Mouse (Mus musculus) CD8-positive naive resting alpha-beta T cell, adult 2 months (primary cell): ENCODE results near the gene Plcb1.

ENCODE experiments used
- DNase-seq, 2 experiments: peaks; one replicate each; pipeline ENCODE4 v3.0.0; 2022; ENCODE audit warnings: low read depth in 2 of 2, low spot score in 2 of 2

The Plcb1 gene

DNA sequence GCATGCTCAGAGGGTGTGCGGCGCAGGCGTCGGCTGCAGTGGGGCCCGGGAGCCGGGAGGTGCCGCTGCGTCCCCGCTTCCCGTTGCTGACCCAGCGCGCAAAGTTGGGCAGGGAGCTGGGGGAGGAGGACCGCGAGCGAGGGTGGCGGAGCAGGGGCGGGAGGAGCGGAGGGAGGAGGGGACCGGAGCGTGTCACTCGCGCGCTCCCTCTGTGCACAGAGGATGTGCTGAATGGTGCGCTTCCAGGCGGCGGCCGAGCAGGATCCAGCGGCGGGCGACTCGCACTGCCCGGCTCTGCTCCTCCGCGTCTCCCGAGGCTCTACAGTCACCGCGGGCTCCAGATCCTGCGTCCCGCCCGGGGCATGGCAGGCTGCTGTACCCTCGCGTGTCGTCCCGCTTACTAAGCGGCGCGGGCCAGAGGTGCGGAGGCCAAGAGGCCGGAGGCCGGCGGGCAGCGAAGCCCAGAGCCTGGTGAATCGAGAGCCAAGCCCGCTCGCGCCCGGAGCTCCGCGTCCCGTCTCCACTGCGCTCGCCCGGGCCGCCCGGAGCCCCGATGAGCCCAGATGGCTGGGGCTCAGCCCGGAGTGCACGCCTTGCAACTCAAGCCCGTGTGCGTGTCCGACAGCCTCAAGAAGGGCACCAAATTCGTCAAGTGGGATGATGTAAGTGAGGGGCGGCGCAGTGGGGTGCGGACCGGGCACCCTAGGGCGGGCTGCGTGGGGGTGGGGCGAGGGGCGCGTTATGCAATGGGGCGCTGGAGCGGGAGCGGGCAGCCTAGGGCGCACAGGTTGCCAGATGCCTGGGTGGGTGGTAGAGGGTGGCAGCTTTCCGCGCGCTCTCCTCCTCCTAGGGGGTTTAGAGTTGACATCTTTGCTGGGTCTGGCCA is at the start of gene Plcb1:
Gene Plcb1 (plus strand): TSS at position 98 of the 886 bp plus-strand sequence.
- no peak for DNase-seq

DNA sequence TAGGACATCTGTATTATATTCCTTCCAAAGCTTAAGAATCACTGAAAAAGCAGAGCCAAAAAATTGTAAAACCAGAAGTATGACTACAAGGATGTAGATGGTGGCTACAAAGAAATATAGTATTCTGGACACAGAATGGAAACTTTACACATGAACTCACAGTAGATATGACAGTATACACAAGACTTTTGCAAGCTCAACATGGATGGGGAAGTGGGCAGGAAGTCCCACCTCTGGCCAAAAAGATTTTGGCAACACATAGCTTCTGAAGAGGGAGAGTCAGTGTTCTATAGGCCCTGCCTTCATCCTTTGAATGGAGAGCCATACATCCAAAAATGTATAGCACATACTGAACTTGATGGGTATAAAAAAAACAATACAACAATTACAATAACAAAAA is 30.3 kb upstream of the Plcb1 start:
- no peak for DNase-seq

DNA sequence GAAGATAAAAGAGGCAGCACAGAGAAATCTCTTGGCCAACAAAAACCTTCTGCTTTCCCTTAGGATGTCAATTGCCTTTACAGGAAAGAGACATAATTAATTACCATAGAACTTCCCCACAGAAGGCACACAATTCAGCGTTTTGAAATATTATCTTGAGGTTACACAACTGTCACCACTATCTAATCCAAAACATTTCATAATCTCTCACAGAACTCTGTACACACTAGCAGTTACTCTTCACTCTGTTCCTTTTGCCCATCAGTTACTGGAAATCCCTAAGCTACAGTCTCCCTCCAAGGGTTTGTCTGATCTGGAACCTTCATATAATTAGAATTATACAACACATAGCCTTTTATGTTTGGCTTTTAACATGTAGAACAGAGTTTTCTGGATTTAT is 29.8 kb upstream of the Plcb1 start:
- no peak for DNase-seq

DNA sequence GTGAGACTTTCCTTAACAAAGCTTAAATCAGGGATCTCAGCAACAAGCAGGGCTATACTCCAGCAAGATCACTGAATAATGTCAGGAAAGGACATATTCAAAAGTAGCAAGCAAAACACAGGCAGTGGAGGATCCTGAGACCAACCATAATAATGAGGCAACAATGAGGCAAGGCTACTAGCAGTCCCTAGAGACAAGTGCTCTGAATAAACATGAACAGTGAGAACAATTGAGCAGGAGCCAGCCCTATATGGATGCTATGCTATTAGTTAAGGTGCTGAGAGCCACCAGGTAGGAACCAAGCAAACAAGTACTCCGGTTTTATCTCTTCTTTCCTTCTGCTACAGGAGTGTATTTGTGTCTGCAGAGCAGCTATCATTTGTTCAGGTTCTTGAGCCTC is 24.8 kb upstream of the Plcb1 start:
- DNase-seq: no peak

DNA sequence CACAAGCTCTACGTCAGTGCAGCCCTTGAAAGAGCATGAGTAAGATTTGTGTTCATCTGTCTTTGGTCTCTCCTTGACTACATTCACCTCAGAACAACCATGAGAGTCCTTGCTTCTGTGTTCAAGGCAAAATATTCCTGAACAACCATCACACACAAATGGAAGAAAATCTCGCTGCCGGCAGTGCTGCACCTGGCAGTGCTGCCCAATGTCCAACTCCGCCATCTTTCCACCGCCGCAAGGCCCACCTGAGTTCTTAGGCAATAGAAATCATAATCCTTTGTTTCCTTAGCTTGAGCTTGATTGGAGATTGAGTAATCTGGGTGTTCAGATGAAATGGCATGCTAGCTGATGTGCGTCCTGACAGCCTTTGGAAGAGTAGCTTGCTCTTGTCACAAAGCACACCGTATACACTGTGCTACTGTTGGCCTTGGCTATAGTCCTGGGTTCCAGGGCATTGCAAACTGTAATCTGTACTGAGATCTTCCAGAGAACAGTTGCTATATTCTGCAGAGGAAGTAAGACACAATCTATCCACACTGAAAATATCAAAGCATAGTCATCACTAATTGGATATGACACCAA is 22.4 kb upstream of the Plcb1 start:
- DNase-seq: no peak

DNA sequence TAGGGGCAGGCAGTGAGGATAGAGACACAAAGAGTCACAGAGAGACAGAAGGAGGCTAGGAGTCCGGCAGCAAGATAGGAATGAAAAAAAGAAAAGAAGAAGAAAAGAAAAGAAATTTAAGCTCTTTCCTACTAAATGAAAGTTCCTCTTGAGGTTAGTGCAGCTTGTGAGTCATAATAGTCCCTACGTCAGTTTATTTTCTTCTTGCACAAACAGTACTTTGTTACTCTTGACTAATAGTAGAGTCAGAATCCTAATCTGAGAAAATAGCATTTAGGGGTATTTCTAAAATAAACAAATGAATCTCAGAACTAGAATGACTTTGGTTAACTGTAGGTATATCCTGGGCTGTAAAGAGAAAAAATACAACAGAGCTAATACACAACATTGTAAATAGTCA is 21.4 kb upstream of the Plcb1 start:
- DNase-seq: no peak

DNA sequence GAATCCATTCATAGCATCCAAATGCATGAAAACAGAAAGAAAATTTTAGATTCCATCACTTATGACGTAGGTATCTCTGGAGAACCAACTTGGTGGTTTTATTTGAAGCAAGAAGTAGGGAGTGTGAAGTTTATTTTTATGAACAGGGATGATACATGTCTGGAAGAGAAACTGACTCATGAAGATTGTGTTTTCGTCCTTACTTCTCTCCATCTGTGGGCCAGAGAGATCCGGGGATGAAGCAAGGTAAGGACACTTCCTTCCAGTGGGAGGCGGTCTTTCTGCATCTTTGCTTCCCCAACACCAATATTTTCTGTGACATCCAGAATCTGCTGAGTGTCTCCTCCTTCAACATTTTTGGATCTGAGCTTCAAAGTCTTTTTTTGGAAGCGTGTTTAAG is 6.0 kb upstream of the Plcb1 start:
- DNase-seq: no peak

DNA sequence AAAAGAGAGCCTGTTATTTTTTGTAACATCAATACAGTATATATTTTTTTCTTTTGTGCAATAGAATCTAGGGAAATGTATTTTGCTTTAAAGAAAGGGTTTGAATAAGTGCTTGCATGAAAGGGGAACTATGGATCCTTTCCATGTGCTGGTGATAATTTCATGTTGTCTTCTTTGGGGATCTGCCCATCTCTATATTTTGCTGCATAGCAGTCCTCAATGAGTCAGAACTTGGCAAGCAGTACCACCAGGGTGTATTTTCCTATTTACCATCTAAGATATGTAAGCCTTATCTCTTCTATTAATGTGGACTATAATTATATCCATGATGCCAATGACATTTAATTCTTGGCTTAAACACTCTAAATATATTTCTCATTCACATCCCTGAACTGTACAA is 5.6 kb upstream of the Plcb1 start:
- DNase-seq: no peak

DNA sequence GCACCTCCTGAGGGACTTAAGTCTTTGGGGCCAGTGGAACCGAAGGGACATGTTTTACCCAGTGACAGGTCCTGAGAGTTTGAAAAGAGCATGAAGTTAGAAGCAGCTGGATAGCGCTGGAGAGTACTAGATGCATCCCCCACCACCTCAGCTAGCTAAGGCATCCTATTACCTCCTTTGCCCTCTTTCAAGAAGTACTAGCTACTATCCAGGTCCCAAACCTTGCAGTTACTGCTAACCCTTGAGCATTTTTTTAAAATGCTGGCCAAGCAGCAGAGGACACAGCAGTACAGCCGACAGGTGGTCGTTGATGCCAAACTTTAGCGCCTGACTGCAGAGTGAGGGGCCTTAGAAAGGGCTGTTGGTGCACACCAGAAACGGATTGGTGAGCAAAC is 986 bp downstream of the Plcb1 start:
- no peak for DNase-seq

DNA sequence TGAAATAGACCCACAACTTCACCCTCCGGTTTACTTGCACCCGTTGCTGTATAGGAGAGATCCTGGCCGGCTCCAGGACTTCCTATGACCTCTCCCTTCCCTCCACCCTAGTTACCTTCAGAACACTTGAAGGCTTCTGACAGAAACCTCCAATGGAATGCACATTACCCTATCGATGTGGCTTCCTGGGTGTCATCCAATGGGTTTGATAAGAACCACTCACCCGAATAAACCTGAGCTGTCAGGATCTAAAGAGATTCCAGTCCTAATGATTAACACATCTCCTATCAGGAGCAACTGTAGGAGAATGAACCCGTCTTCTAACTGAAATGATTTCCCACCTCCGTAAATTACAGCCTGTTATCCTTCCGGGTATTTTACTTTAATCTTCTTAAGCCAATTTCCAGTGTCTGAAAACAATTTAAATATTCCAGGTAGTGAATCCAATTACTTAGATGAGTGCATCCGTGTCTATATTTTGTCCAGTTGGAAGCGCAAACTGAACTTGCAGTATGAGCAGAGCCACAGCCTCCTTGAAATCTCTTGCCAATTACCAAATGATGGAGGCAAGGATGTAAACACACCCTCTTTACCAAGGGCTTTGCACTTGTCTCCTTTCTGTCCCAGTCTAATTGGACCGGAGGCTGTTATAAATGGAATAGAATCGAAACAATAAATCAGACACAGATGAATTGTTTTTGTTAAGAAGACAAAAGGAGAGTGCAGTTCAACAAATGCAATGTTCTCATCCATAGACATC is 1.6 kb downstream of the Plcb1 start:
- no peak for DNase-seq

DNA sequence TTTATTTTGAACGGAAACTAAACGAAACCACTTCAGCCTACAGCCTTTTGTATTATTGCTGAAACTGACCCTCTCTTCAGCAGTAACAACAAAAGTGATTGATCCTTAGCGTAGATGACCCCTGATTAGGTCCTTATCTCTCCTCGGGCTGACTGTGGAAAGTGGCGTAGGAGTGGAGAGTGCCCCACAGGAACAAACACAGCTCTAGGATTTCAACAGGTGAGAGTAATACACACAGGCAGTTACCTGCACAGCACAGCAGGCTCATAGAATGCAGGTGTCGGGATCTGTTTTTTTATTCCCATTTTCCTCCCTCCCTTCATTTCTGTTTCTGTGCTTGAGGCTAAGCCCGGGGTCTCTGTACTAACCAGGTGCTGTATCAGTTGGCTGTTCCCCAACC is 7.1 kb downstream of the Plcb1 start:
- no peak for DNase-seq

DNA sequence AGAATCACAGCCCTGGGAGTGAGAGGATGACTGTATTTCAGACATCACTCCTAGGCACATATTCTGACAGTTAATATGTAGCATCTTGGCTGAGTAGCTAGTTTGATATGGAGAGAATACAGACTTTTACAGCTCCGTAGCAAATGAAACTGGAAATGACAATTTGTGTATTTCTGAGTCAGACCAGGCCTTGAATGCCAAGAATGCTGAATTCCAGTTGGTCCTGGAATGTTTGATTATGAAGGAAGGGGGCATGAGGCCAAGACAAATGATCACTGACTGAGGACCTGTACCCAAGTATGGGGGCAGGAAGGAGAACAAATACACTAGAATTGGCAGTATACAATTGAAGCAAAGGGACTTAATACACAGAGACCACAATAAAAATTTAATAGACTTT is 14.4 kb downstream of the Plcb1 start:
- no peak for DNase-seq

DNA sequence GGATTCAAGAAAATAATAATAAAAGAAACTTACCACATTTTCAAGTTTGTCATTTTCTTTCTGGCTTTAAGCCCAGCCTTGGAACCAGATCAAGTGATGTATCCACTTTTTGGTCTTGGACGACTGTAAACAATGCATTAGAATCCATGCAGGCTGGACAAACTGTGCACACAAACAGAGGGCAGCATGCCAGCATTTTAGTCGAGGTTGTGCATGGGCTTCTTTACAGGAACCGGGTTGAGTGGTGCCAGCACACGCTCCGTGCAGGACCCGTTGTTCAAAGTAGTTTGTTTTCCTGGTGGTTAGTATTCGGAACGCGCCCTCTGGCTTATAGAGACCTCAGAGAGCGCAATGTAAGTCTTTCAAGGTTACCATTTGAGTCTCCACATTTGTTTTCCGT is 30.5 kb downstream of the Plcb1 start:
- no peak for DNase-seq

DNA sequence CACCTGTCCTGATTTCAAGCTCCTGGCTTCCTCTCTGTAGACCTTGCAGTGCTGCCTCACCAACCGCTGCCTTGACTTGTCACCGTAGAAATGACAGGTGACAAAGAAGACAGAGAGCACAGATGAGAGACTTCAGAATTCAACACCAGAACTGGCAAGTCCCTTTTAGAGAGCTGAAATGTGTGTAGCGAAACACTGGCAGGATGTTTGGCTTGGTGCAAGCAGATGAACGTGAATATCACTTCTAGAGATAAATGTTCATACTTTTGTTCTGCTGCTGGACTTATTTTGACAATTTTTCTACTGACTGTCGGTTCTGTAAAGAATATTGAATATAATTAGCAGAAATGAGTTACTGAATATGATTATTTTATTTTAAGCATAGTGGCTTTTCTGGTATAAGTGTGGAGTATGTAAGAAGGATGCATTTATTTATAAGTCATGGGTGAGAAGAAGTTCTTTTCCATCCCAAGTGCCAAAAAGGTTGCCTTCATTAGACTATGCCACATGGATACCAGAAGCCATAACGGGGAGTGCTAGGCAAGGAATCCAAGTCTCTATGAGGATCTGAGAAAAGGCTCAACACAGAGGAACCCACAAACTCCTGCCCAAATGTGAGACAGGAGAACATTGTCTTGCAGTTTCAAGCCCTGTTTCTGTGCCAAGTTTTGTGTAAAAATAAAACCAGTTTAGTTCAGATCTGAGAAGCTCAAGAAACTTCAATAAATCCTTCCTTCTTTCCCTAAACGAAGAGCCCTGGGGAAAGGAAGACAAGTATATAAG is 31.4 kb downstream of the Plcb1 start:
- DNase-seq: no peak

DNA sequence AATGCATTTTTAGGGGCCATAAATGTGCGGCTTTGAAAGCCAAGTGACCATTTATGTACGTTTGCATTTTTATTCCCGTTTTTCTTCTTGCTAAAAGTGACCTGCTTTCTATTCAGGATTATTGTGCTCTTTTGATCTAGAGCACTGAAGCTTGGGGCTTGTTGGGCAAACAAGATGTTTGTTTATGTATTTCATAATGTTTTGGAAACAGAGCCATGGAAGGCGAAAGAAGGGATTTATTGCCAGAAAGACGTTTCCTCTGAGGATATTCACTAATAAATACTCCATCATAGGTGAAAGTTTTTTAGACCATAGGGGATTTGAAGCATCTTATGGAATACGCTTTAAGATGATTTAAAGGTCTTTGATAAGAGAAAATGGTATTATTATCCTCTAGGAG is 35.3 kb downstream of the Plcb1 start:
- no peak for DNase-seq

DNA sequence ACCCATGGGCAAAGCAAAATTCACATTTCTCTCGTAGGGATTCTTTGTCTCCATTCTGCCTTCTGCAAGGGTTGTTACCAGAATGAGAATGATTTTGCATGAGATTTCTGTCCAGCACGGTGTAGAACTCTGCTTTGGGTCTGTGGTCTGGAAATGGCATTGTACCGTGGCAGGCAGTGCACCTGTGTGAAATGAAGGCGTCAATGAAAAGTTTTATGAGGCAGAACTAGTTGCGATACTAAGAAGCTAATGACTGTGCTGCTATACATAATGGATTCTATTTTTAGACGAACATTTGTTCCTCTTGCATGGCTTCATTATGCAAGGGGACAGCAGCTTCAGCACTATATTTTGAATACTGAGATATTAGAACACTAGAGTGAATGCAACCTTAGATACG is 39.8 kb downstream of the Plcb1 start:
- DNase-seq: no peak

DNA sequence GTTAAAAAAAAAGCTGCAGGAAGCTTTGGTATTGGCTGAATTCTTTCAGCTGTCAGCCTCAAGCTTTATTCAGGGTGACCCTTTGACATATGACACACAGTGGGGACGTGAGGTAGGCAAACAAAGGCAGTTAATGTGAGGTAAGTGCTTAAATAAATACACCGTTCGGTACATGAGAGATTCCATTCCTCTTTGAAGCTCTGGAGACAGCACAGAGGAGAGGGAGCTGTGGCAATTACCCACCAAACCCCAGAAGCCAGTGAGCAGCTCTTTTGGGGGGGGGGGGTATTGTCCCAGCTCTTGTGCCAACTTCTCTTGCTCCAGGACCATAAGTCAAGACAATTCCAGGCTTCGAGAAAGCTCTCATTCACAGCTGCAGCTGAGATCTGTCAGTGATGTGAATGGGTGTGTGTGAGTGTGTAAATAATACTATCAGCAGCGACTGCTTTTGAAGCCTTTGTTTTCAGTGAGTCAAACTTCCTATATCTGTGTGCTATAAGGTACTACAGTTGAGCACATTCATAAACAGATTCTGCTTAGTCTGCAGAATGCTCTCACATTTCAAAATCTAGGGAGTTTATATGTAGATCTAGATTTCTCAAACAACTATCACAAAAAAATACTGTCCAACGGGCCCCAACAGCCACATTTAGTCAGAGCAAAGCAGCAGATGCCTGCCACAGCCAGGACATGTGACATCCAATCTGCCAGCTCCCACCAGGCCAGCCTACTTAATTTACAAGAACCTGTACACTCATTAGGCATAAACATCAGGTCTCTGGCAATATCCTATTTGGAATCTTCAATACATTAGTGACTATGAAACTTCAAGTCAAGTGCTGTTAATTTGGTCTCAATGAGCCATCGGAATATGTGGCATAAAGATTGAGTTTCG is 40.5 kb downstream of the Plcb1 start:
- no peak for DNase-seq

DNA sequence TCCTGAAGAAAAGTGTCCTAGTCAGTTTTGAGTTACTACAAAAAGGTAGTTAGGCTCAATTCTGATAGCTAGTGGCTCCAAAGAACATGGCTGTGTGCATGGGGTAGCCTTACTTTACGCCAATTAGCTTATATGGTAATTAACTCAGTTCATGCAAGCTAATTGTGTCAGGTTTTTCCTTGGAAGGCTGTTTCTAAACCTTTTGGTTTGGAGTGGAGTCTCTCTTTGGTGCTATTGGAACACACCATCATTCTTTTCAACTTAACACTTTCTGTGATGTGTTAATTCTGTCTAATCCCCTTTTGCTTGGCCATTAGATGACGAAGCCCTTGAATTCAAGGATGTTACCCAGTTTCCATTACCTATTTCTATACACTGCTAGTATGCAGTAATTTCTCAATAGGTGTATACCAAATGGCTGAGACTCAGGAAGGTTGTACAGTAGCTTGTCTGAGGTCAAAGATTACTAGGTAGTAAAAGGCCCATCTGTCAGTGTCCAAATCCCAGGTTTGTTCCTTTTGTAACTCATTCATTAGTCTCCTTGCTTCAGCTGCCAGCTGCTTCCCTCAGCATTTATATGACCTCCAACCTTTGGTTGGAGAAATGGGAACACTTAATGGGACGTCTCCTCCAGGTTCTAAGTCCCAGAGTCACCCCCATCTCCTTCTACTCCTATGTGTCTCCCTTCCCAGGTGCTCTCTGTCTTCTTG is 42.1 kb downstream of the Plcb1 start:
- DNase-seq: no peak

DNA sequence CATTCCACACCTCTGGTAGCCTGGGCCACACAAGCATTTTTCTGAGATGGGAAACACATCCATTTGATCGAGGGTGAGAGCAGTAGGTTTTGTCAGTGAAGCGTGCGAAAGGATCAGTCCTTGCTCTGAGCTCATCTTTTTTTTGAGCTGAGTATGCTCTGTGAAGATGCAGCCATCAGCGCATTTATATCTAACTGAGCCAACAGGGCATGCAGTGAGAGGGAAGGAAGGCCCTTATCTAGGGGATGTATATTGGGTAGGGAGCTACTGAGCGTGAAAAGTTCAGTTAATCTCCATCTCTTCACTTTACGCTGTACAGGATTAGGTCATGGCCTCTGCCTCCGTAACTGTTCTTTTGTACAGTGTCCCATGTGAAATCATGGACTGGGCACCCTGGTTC is 46.0 kb downstream of the Plcb1 start:
- DNase-seq: no peak

DNA sequence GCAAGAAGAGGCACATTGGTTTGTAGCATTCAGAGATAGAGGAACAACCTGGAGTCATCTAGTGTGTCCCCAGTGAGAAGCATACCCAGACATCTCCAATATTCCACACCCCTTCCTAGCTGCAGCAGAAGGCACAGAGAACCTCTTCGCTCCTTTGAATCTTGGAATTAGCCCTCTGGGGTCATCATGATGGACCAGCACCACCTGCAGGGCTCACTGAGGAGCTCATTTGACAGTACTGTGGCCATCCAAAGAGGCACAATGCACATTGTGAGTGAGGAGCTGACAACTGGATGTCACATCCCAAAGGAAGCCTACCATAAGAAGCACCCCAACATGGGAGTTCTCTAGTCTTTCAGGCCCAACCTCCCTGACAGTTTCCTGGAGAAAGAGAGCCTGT is 50.2 kb downstream of the Plcb1 start:
- no peak for DNase-seq
